Mouse (Mus musculus) skeletal muscle tissue, adult 2 months (tissue): Measurements from ENCODE around the gene Hnrnpl.

Experiments
- DNase-seq: peaks from one replicate; pipeline ENCODE4 v3.0.0-alpha.2; 2012; ENCODE audit warnings: low read depth, low spot score

Gene Hnrnpl

DNA sequence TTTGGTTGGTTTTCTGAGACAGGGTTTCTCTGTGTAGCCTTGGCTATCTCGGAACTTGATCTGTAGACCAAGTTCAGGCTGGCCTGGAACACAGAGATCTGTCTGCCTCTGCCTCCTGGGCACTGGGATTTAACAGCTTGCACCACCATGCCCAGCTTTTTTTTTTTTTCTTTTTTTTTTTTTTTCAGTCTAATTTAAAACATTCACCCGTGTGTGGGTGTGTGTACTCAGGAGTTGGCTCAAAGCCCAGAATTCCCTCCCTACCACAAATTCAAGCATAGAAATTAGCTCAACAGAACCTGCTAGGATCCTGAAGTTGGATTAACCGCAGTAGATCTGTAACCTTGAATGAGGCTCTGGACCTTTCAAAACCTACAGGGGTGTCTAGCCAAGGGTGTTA lies 19.0 kb downstream of the Hnrnpl start:
- no peak for DNase-seq

DNA sequence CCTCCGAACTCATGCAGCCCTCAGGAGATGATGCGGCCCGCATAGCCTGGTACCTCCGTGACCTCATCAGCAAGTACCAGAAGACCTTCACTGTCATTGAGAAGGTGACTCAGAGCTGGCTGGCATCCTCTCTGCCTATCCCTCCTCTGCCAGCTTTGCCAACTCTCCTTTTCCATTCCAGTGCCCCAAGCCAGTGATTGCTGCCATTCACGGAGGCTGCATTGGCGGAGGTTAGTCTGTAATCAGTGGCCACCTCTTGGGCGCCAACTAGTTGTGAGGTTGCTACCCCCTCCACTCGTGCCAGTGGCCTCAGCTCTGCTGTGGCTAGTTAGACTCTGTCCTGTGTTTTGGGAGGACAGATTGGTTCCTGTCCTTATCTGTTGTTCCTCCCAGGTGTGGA lies 21.5 kb downstream of the Hnrnpl start:
- no peak for DNase-seq

DNA sequence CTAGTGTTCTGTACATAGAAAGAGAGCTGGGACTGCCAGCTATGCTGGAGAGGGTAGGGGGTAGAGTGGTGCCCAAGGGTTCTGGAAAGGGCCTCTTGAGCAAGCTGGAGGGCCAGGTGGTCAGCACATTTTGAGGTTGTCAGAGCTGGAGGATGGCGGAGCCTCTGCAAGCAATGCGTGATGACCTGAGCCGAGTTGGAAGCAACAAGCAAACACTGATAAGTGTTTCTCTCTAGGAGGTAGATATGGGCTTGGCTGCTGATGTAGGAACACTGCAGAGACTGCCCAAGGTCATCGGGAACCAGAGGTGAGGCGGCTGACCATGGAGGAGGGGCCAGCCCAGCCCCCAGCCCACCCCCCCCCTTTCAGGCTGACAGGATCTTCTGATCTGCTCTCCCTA lies 22.6 kb downstream of the Hnrnpl start:
- no peak for DNase-seq

DNA sequence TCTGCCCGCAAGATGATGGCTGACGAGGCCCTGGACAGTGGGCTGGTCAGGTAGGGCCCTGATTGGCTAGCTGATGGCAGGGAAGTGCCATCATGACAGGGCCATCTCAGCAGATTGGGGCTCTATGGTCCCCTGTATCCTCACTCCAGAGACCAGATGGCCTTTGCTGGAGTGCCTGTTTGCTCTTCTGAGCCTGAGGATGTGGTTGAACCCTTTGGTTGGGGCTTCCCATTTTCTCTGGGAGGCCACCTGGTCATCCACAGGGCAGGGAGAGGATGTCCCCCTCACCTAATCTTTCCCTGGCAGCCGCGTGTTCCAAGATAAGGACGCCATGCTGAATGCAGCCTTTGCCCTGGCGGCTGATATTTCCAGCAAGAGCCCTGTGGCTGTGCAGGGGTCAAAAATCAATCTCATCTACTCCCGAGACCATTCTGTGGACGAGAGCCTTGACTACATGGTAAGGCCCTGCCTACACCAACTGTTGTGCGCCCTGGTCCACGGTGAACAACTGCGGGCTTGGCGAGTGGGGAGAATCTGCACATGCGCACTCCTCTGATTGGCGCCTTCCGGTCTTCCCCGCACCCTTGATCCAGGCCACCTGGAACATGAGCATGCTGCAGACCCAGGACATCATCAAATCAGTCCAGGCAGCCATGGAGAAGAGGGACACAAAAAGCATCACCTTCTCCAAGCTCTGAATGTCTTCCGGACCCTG lies 23.2 kb downstream of the Hnrnpl start:
- no peak for DNase-seq

DNA sequence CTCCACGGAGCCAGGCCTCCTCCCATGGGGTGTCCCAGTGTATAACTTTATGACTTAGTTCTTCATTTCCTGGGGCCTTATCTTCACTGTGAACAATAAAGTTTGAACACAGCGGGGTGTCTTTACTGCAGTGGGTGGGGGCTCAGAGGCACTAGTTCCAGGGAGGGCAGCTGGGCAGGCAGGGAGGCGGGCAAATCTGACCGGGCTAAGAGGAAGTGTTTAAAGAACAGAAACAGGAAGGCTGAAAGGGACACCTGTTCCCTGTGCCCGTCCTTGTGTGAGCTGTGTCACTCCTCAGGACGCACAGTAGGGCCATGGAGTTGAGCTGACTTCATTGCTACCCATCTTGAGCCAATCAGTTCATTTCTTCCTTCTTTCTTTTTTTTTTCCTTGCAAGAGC lies 23.8 kb downstream of the Hnrnpl start:
- DNase-seq, result no peak

DNA sequence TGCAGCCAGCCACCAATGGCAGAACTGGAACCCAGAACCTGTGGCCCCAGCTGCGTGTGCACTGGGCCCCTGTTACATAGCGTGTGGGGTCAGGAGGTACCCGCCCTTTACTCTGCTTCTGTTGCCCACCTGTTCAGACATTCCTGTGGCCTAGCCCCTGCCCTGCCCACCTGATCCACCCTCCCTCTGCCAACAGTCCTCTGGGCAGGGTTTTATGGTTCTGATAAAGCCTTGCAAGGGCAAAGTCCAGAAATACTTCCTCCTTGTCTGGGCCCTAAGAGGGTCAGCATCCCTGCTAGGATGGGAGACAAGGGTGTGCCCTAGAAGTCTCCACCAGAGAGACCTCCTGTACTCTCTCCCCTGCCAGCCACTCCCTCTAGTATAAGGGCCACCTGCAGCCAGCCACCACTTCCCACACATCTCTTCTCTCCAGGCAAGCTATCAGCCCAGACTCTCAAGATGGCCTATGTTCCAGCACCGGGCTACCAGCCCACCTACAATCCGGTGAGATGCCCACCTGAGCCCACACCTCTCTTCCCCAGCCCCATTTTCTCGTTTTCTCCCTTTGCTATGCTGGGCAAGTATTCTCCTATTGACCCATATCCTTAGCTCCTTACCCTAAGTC lies 25.5 kb downstream of the Hnrnpl start, which contains the start of gene Lgals4:
Lgals4 (plus strand) TSS at position 132 of the 625 bp plus-strand sequence.
- DNase-seq, result no peak

DNA sequence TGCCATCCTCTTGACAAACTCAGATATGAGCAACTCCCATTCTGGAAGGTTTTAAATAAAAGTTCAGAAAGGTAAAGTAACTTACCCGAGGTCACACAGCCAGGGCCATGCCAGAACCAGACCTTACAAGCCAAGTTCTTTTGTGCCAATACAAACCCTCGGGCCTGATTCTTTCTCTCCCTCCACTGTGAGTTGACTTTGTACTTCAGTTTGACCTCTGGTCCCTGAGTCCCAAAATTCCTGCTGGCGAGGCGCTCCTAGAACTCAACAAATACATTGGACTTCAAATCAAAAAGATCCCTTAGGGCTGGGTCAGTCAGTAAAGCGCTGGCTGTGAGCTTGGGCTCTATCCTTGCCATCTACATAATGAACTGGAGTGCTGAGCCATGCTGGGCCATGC lies 28.6 kb downstream of the Hnrnpl start:
- no peak for DNase-seq

- no peak for DNase-seq
Measured at GRCm38 (mm10) chr7:28838331-28838730, 30.0 kb downstream of the Hnrnpl start.

- DNase-seq, result no peak
Measured at GRCm38 (mm10) chr7:28847273-28847672, 38.9 kb downstream of the Hnrnpl start.

GRCm38 (mm10) chr7:28849700-28850236 lies 41.4 kb downstream of the Hnrnpl start:
- no peak for DNase-seq

DNA sequence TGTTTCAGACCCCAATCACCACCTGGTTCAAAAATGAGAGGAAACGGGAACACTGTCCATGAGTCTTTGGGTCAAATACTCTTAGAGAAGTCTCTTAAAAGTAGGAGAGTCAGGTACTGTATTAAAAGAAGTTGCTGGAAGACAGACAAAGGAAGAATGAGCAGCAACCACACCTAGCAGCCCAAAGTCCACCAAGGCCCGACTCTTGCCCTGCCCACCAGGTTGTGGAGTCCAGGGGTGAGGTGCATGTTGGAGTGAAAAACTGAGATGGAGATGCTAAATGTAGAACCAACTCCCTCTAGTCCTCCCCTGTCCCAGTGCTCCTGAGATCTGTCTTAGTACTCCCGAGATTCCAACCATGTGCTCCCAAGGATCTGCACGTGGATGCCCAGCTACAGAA lies 42.3 kb downstream of the Hnrnpl start:
- no peak for DNase-seq

DNA sequence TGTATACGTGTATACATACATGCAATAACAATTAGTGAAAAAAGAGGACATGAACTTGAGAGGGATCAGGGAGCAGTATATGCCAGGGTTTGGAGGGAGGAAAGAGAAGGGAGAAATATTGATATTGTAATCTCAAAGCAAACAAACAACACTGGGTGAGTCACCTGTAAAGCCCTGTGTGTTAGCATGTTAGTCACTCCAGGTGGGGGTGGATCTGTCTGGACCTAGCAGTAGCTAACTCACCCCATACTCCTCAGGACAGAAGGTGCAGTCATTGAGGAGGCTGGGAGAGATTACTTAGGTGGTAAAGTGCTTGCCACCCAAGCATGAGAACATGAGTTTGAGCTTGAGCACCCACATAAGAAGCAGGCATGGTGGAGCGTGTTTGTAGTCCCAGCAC lies 51.6 kb downstream of the Hnrnpl start:
- DNase-seq, result no peak

DNA sequence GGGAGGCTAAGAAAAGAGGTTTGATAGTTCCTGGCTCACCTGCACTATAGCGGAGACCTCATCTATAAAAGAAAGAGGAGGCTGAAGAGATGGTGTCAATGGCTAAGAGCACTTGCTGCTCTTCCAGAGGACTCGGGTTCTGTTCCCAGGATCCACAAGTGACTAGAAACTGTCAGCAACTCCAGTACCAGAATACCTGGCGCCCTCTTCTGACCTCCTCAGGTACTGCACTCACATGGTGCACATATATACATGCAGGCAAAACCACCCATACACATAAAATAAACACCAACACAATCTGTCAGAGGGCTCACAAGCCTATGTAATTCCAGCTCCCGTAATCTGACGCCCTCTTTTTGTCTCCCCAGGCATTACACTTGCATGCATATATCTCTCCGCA lies 52.6 kb downstream of the Hnrnpl start:
- DNase-seq, result no peak

GRCm38 (mm10) chr7:28862817-28863499 lies 54.6 kb downstream of the Hnrnpl start:
- no peak for DNase-seq

DNA sequence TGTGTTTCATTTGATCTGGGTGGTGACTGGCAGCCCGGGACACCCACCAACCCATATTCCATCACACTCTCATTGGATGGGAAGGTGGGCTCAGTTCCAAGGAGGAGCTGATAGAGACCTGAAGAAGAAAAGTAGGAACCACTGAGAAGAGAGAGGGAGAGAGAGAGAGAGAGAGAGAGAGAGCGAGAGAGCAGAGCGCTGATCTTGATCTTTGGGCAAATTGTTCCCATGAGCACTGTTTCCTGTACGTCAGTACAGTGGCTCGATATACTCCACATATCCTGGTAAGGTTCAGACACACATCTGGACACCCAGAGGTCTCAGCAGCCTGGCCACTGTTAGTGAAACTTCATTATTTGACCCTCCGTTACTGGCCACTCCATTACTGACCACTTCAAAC lies 55.2 kb downstream of the Hnrnpl start, which contains the start of gene Lgals7:
Lgals7 (plus strand) TSS at position 314 of the 400 bp plus-strand sequence.
- DNase-seq, result no peak

DNA sequence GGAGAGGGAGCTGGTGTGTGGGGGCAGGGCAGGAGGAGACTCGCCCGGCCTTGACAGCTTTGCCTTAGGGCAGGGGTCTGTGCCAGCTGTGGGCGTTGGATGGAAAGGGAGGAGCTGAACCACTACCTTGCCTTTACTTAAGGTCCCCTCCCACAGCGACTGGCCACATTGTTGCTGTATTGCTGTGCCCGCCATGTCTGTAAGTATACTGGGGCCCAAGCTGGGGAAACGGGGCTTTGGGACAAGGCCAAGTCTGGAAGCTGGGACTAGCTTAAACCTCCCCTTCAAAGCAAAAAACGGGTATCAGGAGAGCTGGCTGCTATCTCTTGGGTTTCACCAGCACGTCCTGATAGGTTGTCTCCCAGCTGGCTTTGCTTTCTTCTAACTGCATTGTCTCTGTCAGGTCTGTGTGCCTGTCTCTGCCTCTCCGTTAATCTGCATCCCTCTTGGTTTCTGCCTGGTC lies 56.0 kb downstream of the Hnrnpl start:
- no peak for DNase-seq

- peak; percentile 66 for DNase-seq
Measured at GRCm38 (mm10) chr7:28865481-28866300, 57.4 kb downstream of the Hnrnpl start.

DNA sequence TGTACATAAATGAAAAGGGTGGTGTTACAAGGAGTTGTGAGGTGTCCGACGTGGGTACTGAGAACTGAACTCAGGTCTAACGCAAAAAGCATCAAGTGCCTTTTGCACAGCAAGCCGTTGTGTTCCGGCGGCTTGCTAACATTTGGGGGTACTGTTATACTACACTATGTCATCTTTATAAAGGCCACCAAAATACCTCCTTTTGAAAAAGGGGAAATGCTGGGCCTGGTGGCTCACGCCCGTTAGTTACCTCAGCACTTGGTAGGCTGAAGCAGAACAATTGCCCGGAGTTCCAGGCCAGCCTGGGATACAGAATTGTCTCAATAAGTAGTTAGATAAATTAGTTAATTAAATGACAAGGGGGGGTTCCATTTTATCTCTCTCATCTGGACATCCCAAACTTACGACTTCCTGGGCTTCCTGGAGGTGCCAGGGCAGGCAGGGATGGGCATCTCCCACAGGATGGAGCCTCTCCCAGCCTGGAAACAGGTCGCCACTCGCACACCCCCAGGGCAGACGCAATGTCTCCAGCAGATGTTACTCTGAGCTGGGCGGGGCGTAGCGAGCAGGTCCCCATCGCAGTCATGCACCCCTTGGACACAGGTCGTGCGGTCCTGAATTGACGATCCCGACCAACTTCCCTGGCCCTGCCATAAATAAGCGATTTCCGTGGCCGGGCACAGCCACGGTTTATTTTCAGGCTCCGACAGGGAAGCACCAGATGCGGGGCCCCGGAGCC lies 58.6 kb downstream of the Hnrnpl start:
- no peak for DNase-seq

- peak; percentile 83 for DNase-seq
Measured at GRCm38 (mm10) chr7:28867508-28868340, 59.4 kb downstream of the Hnrnpl start.
